Mouse (Mus musculus): ENCODE data around the gene Ccdc141. TPM values are rescaled to one million over a fixed set of nuclear protein-coding genes. Genes with fewer than 3 reads are reported as not detected.

Ccdc141 gene
- total RNA-seq, 2 experiments from 2014 or later: 0.47 to 0.48 TPM

DNA sequence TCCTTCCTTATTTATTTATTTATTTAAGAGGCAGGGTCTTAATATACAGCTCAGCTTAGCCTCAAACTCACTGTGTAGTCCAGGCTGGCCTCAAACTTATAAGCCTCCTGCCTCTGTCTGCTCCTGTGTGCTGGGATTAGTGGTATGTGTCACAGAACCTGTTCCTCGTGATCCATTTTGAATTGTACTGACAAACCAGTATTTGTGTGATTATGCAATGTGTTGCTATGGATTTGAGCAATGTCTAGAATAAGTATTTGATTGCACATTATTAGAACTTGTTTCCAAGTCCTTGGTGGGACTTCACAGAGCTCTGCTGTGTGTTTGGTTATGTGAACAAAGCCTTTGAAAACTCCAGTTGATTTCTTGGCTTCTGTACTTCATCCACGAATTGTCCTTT, 167.3 kb downstream of the Ccdc141 start:
- no peak for ATAC-seq (replicated peaks; ENCODE audit: low FRiP score, low TSS enrichment, poor library complexity, severe bottlenecking)

DNA sequence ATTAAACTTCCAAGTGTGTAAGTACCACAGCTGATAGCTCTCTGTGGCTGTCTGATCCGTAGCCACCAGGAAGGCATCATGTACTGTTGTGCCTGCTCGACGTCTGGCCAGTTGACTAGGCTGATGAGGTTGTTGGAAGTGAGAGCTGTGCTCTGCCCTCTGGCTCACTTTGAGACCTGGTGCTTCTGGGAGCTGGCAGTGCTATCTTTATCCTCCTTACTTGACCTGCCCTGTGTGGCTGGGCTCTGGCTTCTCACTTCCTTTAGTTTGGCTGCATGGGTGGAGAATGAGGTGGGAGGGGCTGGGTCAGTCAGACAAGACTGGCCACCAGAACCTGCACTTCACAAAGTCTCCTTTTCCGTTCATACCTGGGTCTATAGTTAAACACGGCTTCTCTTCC, 172.1 kb downstream of the Ccdc141 start:
- no peak for ATAC-seq (replicated peaks; ENCODE audit: low FRiP score, low TSS enrichment, poor library complexity, severe bottlenecking)

DNA sequence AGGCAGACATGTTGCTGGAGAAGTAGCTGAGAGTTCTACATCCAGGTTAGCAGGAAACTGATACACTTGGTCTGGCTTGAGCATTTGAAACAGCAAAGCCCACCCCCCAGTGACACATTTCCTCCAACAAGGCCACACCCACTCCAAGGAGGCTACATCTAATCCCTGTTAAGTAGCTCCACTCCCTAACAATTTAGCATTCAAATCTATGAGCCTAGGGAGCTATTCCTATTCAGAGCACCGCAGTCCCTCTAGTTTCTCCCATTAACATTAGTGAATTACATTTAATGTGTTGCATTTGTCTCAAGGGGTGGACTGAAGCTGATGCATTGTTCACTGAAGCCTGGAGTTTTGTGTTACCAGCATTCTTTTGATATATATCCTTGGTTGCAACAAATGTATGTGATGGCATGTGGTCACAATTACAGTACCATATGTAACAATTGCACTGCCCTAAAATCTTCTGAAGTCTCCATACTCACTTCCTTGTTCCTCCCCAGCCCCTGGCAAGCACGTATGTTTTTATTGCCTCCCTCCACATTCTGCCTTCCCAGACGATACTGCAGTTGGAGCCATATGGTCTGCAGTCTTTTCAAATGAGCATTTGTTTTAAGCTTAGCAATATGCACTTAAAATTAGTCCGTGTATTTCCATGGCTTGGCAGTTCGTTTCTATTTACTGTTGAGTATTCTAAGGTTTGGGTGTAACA, 177.8 kb downstream of the Ccdc141 start:
- no peak for ATAC-seq (replicated peaks; ENCODE audit: low FRiP score, low TSS enrichment, poor library complexity, severe bottlenecking)

DNA sequence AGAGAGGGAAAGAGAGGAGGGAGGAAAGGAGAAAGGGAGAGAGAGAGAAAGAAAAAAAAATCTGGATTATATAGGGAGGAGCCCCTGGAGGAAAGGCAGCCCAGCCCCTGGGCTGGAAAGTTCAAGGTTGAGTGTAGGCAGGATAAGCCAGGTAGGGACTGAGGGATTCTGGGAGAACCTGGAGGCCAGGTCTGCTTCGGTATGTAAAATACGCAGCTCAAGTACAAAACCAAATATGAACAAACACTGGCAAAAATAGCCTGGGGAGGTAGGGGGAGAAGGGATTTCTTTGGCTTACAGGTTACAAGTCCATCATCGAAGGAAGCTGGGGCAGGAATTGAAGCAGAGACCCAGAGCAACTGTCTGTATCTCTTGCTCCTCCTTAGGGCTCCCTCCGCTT, 183.1 kb downstream of the Ccdc141 start:
- ATAC-seq (replicated peaks; ENCODE audit: low FRiP score, low TSS enrichment, poor library complexity, severe bottlenecking): no peak

DNA sequence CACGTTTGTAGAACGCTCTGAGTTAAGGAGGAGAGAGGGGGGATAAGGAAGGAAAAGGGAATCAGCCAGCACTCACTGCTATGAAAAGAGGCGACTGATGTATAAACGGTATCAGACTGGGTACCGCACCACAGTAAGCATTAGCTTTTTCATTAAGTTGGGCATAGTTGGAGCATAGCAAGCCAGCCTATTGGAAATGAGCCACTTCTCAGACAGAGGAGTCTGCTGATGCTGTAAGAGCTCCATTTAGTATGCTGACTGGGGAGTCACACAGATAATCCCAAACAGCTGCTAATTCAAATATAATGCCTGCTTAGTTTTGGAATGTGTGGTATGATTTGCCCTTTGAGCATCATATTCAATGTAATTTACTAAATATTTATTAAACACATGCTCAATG, 186.1 kb downstream of the Ccdc141 start:
- no peak for ATAC-seq (replicated peaks; ENCODE audit: low FRiP score, low TSS enrichment, poor library complexity, severe bottlenecking)

DNA sequence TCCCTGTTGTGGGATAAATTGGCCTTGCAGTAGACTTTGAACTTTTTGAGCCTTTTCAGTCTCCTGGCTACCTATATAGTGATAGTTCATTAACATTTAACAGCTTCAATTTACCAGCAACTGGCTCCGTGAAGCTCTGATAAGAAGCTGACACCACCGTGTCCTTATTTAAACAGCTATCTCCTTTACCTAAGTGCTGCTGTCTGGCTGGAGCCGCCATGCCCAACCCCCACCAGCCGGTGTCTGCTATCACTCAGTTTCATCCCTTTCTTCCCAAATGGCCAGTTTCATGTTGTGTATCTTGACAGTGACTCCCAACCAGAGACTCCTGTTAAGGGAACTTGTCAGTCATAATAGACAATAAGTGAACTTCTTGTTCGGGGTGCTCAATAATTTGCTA, 186.8 kb downstream of the Ccdc141 start:
- ATAC-seq (replicated peaks; ENCODE audit: low FRiP score, low TSS enrichment, poor library complexity, severe bottlenecking): no peak

DNA sequence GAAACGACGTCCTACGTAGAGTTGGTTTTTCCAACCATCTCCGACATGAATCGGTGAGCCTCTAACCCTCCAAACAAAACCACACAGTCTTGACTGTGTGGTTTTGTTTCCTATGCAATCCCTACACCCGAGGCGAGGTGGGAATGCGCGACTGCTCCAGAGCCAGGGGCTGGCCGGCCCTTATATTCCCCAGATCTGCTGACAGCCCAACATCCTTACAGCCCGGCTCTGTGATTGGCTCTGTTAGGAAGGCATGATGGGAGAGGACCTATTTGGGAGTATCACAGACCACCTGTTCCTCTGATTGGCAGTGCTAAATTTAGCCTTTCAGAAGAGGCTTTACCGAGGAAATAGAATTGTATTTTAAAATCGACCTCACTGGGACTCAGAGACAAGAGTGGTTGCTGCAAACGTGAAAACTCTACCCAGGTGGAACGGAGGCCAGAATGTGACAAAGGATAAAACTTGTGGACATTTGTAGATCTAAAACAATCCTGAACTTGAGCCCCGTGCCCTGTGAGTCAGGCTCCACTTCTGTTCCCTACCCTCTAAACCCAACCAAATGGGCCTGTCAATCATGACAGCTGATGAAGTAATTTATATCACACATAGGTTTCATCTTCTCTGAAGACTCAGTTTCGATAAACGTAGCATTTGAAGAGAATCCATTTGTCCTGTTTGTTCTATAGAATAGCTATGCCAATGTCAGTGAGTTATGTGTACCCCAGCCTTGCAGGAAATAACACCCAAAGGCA, 187.9 kb downstream of the Ccdc141 start, which contains the start of gene Ttn:
Ttn (minus strand) TSS at position 157 of the 755 bp plus-strand sequence.
- ATAC-seq (replicated peaks; ENCODE audit: low FRiP score, low TSS enrichment, poor library complexity, severe bottlenecking): no peak

DNA sequence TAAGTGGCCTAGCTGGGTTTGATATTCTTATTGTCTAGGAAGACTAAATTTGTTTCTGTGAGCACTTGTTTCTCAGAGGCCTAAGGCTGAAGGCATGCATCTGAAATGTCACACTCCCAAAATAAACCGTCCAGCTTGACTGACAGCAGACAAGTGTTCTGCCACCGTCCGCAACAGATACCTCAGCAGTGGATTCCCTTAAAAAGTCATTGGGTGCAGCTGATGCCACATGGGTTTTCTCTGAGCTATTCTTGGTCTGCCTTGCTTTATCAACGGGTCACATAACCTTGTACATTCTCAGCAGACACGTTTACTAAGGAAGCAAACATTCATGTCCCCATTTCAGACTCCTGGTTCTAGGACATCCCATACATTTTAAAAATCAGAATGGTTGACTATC, 188.7 kb downstream of the Ccdc141 start:
- no peak for ATAC-seq (replicated peaks; ENCODE audit: low FRiP score, low TSS enrichment, poor library complexity, severe bottlenecking)

DNA sequence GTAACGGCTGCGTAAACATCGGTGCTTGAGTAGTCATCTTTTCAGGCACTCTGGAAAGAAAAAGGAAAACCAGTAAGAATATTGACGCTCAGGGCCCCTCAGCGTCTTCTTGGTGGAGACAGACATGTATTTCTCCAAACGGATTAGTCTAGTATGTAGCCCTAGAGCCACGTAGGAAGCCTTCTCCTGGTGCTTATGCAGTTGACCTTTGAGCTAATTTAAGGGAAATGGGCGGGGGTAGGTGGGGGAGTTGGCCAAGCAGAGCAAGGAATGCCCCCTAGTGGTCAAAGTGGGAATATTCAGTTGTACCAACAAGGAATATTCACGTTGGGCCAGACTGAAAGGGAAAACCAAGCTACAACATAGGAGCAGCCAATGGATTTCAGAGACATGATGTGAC, 190.3 kb downstream of the Ccdc141 start:
- peak; percentile 89 for ATAC-seq (replicated peaks; ENCODE audit: low FRiP score, low TSS enrichment, poor library complexity, severe bottlenecking)

DNA sequence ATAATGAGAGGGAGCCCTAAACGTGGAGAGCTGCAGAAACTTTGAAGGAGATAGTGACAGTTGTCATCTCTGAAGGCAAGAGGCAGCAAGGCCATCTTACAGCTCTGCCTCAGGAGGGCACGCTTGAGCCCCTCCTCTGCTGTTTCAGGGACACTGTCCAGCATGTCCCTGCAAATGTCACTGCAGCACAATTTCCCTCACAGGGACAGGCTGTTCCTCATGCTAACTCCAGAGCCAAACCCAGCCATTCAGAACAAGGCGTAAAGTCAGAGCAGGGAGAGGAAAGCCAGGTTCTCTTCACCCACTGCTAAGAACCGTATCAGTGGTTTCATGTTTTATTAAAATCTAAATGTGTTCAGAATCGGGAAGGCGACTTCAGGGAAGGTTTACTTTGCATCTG, 192.8 kb downstream of the Ccdc141 start:
- no peak for ATAC-seq (replicated peaks; ENCODE audit: low FRiP score, low TSS enrichment, poor library complexity, severe bottlenecking)

DNA sequence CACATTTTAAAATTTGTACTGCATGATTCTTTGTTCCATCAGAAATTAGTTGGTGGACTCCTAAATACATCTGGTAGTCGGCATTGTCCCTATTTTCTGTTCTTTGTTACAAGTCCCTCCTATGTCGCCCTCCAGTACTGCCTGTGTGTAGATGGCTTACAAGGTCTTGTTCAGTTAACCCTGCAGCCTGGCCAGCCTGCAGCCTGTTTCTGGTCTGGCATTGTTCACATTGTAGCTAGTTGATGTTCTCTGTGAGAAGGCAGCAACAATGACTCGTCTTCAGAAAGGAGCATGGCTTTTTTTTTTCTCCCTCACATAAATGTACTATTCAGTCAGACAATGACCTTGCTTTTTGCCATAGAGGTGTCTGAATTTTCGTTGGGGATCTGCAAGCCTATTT, 198.4 kb downstream of the Ccdc141 start:
- ATAC-seq (replicated peaks; ENCODE audit: low FRiP score, low TSS enrichment, poor library complexity, severe bottlenecking): no peak

DNA sequence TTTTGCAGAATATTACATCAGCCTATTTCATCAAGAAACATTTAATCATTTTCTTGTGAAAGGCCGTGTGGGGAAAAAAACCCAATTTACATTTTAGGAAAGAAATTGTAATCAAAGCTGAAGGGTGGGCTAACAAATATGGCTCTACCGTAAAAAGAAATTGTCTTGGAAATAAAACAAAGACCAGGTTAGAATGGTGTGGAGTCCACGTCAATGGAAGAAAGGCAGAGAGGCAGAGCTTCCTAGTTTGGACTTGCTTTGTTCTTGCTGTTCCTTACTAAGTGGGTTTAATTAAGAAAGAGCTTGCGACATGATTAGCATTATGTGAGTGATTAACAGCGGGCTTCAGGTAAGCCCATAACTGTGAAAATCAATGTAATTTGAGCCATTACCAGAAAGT, 199.4 kb downstream of the Ccdc141 start:
- ATAC-seq (replicated peaks; ENCODE audit: low FRiP score, low TSS enrichment, poor library complexity, severe bottlenecking): no peak

DNA sequence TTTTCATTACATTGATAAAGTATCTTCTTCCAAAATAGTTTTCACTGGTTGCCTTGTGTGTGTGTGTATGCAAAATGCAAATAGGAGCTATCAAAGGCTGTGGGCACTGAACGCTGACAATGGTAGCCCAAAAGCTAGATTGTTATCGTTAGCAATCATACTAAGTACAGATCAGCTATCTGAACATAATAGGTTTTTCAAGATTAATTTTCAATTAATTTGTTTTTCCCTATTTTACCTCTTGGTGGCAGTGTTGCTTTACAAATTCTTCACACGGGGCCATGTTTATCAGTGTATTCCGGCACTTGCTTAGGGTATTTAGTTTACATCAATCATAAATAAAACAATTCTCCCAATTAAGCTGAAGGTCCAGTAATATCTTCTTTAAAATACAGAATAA, 199.8 kb downstream of the Ccdc141 start:
- 0 out of 2 replicates have a peak, but pooled peaks have one; percentile 39 for ATAC-seq (replicated peaks; ENCODE audit: low FRiP score, low TSS enrichment, poor library complexity, severe bottlenecking)

DNA sequence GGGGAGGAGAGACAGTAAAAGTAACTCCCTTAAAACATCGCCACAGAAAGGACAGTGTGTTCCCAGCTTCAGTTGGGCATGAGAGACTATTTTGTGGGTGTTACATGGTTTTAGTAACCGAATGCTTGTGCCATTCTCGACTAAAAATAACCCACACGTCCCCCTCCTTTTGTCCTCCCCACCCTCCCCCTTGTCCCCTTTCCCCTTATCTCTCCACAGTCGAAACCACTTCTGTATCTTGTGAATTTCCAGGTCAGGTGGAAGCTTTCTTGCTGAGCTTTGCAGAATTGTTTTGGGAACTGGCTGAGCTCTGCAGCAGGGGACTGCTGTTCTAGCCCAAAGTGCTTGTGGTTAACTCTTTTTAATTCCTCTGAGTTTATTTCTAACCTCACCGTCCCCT, 200.2 kb downstream of the Ccdc141 start:
- no peak for ATAC-seq (replicated peaks; ENCODE audit: low FRiP score, low TSS enrichment, poor library complexity, severe bottlenecking)

DNA sequence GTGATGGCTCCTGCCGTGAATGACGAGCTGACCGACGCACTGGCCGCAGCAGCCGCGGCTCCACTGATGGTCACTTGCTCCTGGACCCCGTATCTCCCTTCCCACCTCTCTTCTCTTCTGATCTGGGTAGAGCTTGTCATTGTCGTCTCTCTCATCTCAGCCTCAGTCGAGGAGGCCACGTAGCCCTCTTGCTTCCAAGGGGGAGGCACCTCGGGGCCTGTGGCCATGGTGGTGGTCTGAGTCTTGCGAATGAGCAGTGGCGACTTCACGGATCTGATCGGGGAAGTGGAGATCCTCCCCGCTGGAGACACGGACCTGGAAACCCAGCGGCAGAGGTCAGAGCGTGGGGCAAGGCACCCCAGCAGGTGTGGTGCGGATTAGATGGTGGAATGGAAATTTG, 200.8 kb downstream of the Ccdc141 start:
- no peak for ATAC-seq (replicated peaks; ENCODE audit: low FRiP score, low TSS enrichment, poor library complexity, severe bottlenecking)

DNA sequence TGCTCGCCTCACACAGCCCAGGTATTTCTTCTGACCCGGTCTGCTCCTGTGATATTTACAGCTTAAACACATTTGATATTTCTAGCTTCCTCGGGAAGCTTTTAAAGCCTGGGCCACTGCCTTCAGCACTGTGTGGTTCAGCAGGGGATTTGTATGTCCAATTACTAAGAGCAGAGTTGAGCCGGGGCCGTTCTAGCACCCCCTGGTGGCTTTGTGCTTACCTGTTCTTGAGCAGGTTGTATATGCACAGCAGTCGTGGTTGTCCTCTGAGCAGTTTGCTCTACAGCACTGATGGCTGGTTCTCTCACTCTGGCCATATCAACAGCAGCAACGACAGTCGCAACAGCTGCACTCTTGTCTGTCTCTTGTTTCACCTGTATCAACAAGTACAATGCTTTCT, 201.5 kb downstream of the Ccdc141 start:
- ATAC-seq (replicated peaks; ENCODE audit: low FRiP score, low TSS enrichment, poor library complexity, severe bottlenecking): peak; percentile 90

DNA sequence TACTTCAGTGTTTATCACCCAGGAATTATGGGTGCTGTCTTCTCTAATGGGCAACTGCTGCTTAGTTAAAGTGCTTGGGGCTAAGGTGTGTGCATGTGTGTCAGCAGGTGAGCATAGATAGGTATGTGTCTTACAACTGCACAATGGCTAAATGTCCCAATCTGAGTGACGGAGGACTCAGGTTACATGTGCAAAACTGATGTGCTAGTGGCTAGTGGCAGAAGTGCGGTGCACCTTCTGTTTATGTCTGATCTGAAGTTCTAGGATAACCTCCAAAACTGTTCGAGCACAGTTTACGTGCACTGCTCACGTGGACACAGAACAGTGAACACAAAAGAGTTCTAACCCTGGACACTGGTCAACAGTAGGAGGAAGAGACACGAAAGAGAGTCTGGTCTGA, 203.9 kb downstream of the Ccdc141 start:
- ATAC-seq (replicated peaks; ENCODE audit: low FRiP score, low TSS enrichment, poor library complexity, severe bottlenecking): no peak

DNA sequence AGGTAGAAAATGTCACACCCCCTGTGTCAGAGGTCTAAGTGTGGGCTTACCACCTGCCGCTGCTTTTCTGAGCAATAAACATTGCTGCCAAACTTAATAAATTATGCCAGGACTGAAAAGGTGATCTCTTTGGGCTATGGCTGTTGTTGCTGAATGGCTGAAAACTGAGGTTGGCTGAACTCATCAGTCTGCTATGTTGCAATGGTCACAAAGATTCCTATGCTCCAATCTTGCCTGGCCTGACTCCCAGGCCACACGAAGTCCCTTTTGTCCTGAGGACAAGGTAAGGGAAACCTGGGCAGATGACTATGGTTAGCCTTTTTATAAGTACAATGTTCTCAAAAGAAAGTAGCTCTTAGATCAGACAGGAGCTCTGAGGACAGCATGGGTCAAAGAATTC, 204.4 kb downstream of the Ccdc141 start:
- no peak for ATAC-seq (replicated peaks; ENCODE audit: low FRiP score, low TSS enrichment, poor library complexity, severe bottlenecking)

DNA sequence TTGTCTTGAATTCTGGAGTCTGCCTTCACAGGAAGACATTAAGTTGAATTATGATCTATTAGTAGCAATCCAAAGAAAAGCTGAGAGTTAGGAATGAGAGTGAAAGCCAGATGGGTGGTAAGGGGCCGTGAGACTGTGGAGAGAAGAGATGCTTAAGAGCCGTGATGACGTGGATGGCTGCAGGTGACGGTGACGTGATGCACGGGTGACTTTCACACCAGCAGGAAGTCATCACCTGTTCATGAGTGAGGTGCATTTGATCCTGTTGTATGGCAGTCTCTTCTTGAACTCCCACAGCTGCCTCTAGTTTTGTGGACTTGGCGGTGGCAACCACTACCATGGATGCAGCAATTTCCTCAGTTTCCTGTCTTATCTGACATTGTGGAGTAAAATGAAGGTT, 204.9 kb downstream of the Ccdc141 start:
- no peak for ATAC-seq (replicated peaks; ENCODE audit: low FRiP score, low TSS enrichment, poor library complexity, severe bottlenecking)

DNA sequence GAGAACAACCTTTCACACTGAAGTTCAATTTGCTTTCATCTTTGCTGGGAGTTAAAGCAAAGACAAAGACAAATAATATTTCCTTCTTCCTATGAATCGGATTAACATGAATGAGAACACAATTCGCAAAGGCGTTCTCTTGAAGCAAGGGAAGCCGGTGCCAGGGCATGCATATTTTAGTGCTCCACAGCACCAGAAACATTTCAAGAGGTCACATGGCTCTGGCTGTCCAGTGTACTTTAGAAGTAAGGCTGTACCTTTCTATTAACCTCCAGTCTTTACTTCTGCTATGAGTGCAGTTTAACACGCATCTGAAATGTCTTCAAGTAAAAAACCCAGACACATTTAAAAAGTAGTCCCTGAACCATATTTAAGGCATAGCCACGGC, 208.4 kb downstream of the Ccdc141 start:
- no peak for ATAC-seq (replicated peaks; ENCODE audit: low FRiP score, low TSS enrichment, poor library complexity, severe bottlenecking)

DNA sequence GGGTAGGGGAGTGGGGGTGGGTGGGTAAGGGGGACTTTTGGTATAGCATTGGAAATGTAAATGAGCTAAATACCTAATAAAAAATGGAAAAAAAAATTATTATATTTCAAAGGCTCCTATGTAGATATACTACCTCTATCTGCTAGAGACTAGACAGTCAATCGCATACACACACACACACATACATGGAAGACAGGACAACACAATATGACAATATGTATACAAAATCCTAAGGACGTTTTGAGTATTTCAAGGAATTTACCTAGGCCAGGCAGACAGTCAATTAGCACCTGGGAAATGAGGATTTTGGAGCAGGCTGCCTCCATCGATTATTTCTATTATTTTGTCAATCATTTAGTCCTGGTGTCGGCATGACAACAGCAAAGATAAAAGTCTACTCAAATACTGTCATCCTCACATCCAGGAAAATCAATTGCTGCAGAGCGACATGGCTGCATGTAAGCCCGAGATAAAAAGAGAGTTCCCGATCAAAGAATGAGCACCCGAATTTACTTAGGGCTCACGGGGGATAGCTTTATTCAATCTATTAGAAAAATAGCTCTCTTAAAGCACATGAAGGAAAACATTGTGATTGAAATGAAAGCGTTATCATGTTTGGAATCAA, 208.9 kb downstream of the Ccdc141 start:
- ATAC-seq (replicated peaks; ENCODE audit: low FRiP score, low TSS enrichment, poor library complexity, severe bottlenecking): no peak

Data from megakaryocyte-erythroid progenitor cell, adult 5-6 weeks (primary cell).